Mouse (Mus musculus) ES-Bruce4 (cell line): Measurements from ENCODE around the gene Gprin1. TPM values are rescaled to one million over a fixed set of nuclear protein-coding genes. Genes with fewer than 3 reads are reported as not detected.

Source experiments
- H3K27ac ChIP-seq: 2 replicates; pipeline ENCODE4 v1.5.1; 2012; ENCODE audit warnings: low read length, inconsistent platforms; ENCODE audit not compliant: insufficient read depth
- H3K27me3 ChIP-seq: 2 replicates; pipeline ENCODE4 v1.6.1; 2012; ENCODE audit warnings: mild to moderate bottlenecking, low read length, inconsistent platforms; ENCODE audit not compliant: control insufficient read depth, poor library complexity, insufficient read depth, severe bottlenecking
- H3K36me3 ChIP-seq: 2 replicates; pipeline ENCODE4 v1.6.1; 2012; ENCODE audit warnings: inconsistent platforms, mild to moderate bottlenecking, low read length, moderate library complexity; ENCODE audit not compliant: control insufficient read depth, poor library complexity, insufficient read depth, severe bottlenecking
- H3K4me1 ChIP-seq: one replicate; pipeline ENCODE4 v1.8.1; 2011; ENCODE audit warnings: low read length; ENCODE audit not compliant: control insufficient read depth, insufficient read depth
- H3K4me3 ChIP-seq: 2 replicates; pipeline ENCODE4 v1.5.1; 2011; ENCODE audit warnings: low read depth, mild to moderate bottlenecking, low read length
- H3K9ac ChIP-seq: 2 replicates; pipeline ENCODE4 v1.6.1; 2012; ENCODE audit warnings: low read depth, mild to moderate bottlenecking, inconsistent platforms; ENCODE audit not compliant: poor library complexity, severe bottlenecking
- H3K9me3 ChIP-seq: replicated peaks from 2 replicates; pipeline ENCODE4 v1.6.1; 2012; ENCODE audit warnings: mild to moderate bottlenecking, low read length, inconsistent platforms; ENCODE audit not compliant: control insufficient read depth, poor library complexity, insufficient read depth, severe bottlenecking
- CTCF ChIP-seq: IDR thresholded peaks from one replicate; pipeline ENCODE4 v1.8.1; 2011; ENCODE audit warnings: low read depth, low read length
- EP300 ChIP-seq: IDR thresholded peaks from 2 replicates; pipeline ENCODE4 v1.6.1; 2011; ENCODE audit warnings: low read depth, low read length; ENCODE audit not compliant: insufficient read depth
- POLR2A ChIP-seq: IDR thresholded peaks from one replicate; pipeline ENCODE4 v1.8.1; 2011; ENCODE audit warnings: low read length; ENCODE audit not compliant: insufficient read depth
- polyA plus RNA-seq: library from polyadenylated mRNA; stranded (reverse); fragments of >200 nt; gene quantifications from 2 replicates; pipeline ENCODE4 v1.2.4, GENCODE M21; 2011; ENCODE audit warnings: low read depth; ENCODE audit not compliant: missing spikeins, insufficient read depth, insufficient read length

The Gprin1 gene
- polyA plus RNA-seq, 1 experiment, result not detected

- no peak overlapping the region for H3K27ac ChIP-seq
- H3K27me3 ChIP-seq, result peaks cover 3% of the 10 kb centered on the region
- TF ChIP-seq CTCF (no peak), EP300 (no peak), POLR2A (no peak)
- H3K4me3 ChIP-seq, result no peak overlapping the region
- no peaks in the 10 kb centered on the region for H3K36me3 ChIP-seq
- no peak overlapping the region for H3K9ac ChIP-seq
- H3K9me3 ChIP-seq, result no peaks in the 10 kb centered on the region
- no peaks in the 10 kb centered on the region for H3K4me1 ChIP-seq
Observed at GRCm38 (mm10) chr13:54752656-54753055, 3.0 kb upstream of the Gprin1 start.

DNA sequence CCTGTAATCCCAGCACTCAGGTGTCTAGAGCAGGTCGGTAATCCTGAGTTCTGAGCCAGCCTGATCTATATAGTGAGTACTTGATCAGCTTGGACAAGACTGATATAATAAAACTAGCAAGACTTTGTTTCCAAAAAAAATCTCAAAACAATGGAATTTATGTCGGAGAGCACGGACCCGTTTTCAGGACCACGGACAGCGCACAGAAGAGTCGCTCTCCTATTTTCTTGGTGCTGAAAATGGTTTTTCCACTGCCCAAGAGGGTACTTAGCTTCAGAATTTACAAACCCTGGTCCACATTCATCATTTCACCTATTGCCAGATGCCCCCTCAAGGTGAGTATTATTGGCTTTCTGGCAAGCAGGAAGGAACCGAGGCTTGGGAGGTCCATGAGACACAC, 1.0 kb upstream of the Gprin1 start:
- H3K9me3 ChIP-seq, result no peaks in the 10 kb centered on the region
- no peaks in the 10 kb centered on the region for H3K4me1 ChIP-seq
- TF ChIP-seq POLR2A (no peak), CTCF (no peak), EP300 (no peak)
- peaks cover 3% of the 10 kb centered on the region for H3K27me3 ChIP-seq
- no peak overlapping the region for H3K9ac ChIP-seq
- no peak overlapping the region for H3K4me3 ChIP-seq
- H3K27ac ChIP-seq, result no peak overlapping the region
- H3K36me3 ChIP-seq, result no peaks in the 10 kb centered on the region

DNA sequence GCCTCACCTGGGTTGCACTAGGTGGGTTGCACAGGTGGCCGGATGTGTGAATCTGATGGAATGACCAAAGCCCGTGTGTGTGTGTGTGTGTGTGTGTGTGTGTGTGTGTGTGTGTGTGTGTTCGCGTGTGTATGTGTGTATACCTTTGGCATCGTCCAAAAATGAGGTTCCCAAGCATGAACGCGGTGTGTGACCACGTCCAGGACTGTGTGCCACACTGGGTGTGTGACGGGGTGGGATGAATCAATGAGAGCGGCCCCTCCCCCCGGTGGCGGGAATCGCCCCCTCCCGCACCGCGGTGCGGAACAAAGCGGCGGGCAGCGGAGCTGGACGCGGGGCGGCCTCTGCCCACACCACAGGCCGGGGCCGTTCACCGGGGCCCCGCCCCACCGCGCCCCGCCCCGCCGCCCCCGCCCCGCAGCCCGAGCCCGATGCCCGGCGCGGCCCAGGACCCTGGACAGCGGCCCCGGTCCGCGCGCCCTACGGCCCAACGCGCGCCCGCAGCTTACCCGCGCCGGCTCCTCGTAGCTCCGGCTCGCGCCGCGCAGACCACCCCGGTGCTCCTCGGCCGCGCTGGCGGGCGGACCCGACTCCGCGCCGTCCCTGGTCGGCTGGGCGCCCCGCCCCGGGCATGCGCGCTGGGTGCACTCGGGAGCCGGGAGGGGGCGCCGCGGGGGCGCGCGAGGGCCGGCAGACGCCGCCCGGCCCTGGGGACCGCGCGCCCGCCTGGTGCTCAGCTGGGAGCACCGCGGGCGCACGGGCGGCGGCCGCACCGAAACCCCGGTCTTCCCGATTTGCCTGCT, 412 bp downstream of the Gprin1 start:
- no peaks in the 10 kb centered on the region for H3K9me3 ChIP-seq
- H3K27ac ChIP-seq, result no peak overlapping the region
- TF ChIP-seq CTCF, result no peak
- TF ChIP-seq EP300, result no peak
- TF ChIP-seq POLR2A, result no peak
- peak overlapping the region; percentile 47; the same call in 1 of the 2 replicates for H3K9ac ChIP-seq
- peaks cover 3% of the 10 kb centered on the region for H3K27me3 ChIP-seq
- no peaks in the 10 kb centered on the region for H3K4me1 ChIP-seq
- H3K4me3 ChIP-seq, result peak overlapping the region; percentile 53
- H3K36me3 ChIP-seq, result no peaks in the 10 kb centered on the region

GRCm38 (mm10) chr13:54748721-54749060, 983 bp downstream of the Gprin1 start:
- H3K36me3 ChIP-seq, result no peaks in the 10 kb centered on the region
- H3K4me1 ChIP-seq, result no peaks in the 10 kb centered on the region
- H3K9me3 ChIP-seq, result no peaks in the 10 kb centered on the region
- H3K4me3 ChIP-seq, result no peak overlapping the region; the same call in 1 of the 2 replicates
- no peak overlapping the region for H3K9ac ChIP-seq
- no peak overlapping the region for H3K27ac ChIP-seq
- H3K27me3 ChIP-seq, result peaks cover 3% of the 10 kb centered on the region
- TF ChIP-seq CTCF (no peak), POLR2A (no peak), EP300 (no peak)

GRCm38 (mm10) chr13:54748190-54748589, 1.5 kb downstream of the Gprin1 start:
- Histone ChIP-seq H3K4me1 (no peaks in the 10 kb centered on the region), H3K4me3 (no peak overlapping the region), H3K27me3 (peaks cover 3% of the 10 kb centered on the region), H3K27ac (no peak overlapping the region), H3K36me3 (no peaks in the 10 kb centered on the region), H3K9me3 (no peaks in the 10 kb centered on the region), H3K9ac (no peak overlapping the region)
- no peak for TF ChIP-seq POLR2A
- TF ChIP-seq EP300, result no peak
- TF ChIP-seq CTCF, result no peak

GRCm38 (mm10) chr13:54746896-54747295, 2.8 kb downstream of the Gprin1 start:
- Histone ChIP-seq H3K27ac (no peak overlapping the region), H3K27me3 (peaks cover 3% of the 10 kb centered on the region), H3K4me3 (no peak overlapping the region), H3K36me3 (no peaks in the 10 kb centered on the region), H3K9ac (no peak overlapping the region), H3K4me1 (no peaks in the 10 kb centered on the region), H3K9me3 (no peaks in the 10 kb centered on the region)
- TF ChIP-seq POLR2A (no peak), CTCF (no peak), EP300 (no peak)
